Mouse (Mus musculus): ENCODE measurements around the gene Ap1m1. TPM values are rescaled to one million over a fixed set of nuclear protein-coding genes. Genes with fewer than 3 reads are reported as not detected.

Gene Ap1m1
- polyA plus RNA-seq, 1 experiment from 2014 or later, result 120 TPM

- no peaks in the 10 kb centered on the region; the same call in 1 of the 2 replicates for H3K36me3 ChIP-seq (ENCODE audit: control insufficient read depth, insufficient read depth)
Measured at GRCm38 (mm10) chr8:72240951-72241350, 1.1 kb downstream of the Ap1m1 start.

GRCm38 (mm10) chr8:72242226-72242625, 2.4 kb downstream of the Ap1m1 start:
- H3K9me3 ChIP-seq (replicated peaks; ENCODE audit: control insufficient read depth, low read length), result no peaks in the 10 kb centered on the region

More at GRCm38 (mm10) chr8:72240951-72241350, 1.1 kb downstream of the Ap1m1 start:
- no peak overlapping the region for H3K27ac ChIP-seq (ENCODE audit: low read length)
- H3K27me3 ChIP-seq (ENCODE audit: control insufficient read depth, insufficient read depth, low read length), result no peaks in the 10 kb centered on the region
- peaks cover 5% of the 10 kb centered on the region for H3K4me1 ChIP-seq (ENCODE audit: control insufficient read depth, insufficient read depth, low read length)
- H3K4me2 ChIP-seq (ENCODE audit: low read depth, low read length), result peak overlapping the region; percentile 82
- peak overlapping the region; percentile 93 for H3K4me3 ChIP-seq (ENCODE audit: low read length)
- peak overlapping the region; percentile 79 for H3K9ac ChIP-seq (ENCODE audit: low read length)
- WGBS, result 63% methylated on average over 7 of the region's 7 CpGs
- no peak for ATAC-seq (replicated peaks; ENCODE audit: extremely low read depth, insufficient read depth, low FRiP score)
- no peaks in the 10 kb centered on the region for H3K9me3 ChIP-seq (replicated peaks; ENCODE audit: control insufficient read depth, low read length)

GRCm38 (mm10) chr8:72244610-72245009, 4.8 kb downstream of the Ap1m1 start:
- Histone ChIP-seq H3K27ac (ENCODE audit: low read length) (no peak overlapping the region), H3K27me3 (ENCODE audit: control insufficient read depth, insufficient read depth, low read length) (no peaks in the 10 kb centered on the region), H3K4me3 (ENCODE audit: low read length) (no peak overlapping the region), H3K4me1 (ENCODE audit: control insufficient read depth, insufficient read depth, low read length) (peaks cover 5% of the 10 kb centered on the region), H3K36me3 (ENCODE audit: control insufficient read depth, insufficient read depth) (peaks cover 5% of the 10 kb centered on the region; the same call in 1 of the 2 replicates), H3K4me2 (ENCODE audit: low read depth, low read length) (no peak overlapping the region), H3K9ac (ENCODE audit: low read length) (no peak overlapping the region), H3K9me3 (replicated peaks; ENCODE audit: control insufficient read depth, low read length) (no peaks in the 10 kb centered on the region)
- WGBS, result 29% methylated on average over 2 of the region's 2 CpGs
- no peak for ATAC-seq (replicated peaks; ENCODE audit: extremely low read depth, insufficient read depth, low FRiP score)

More at GRCm38 (mm10) chr8:72242226-72242625, 2.4 kb downstream of the Ap1m1 start:
- Histone ChIP-seq H3K36me3 (ENCODE audit: control insufficient read depth, insufficient read depth) (peaks cover 3% of the 10 kb centered on the region; the same call in 1 of the 2 replicates), H3K4me2 (ENCODE audit: low read depth, low read length) (no peak overlapping the region), H3K4me1 (ENCODE audit: control insufficient read depth, insufficient read depth, low read length) (peaks cover 5% of the 10 kb centered on the region), H3K27me3 (ENCODE audit: control insufficient read depth, insufficient read depth, low read length) (no peaks in the 10 kb centered on the region), H3K27ac (ENCODE audit: low read length) (no peak overlapping the region), H3K9ac (ENCODE audit: low read length) (no peak overlapping the region), H3K4me3 (ENCODE audit: low read length) (no peak overlapping the region)
- no peak for ATAC-seq (replicated peaks; ENCODE audit: extremely low read depth, insufficient read depth, low FRiP score)
- WGBS, result 90% methylated on average over 1 of the region's 1 CpGs

GRCm38 (mm10) chr8:72257171-72257901, 17.5 kb downstream of the Ap1m1 start:
- Histone ChIP-seq H3K27ac (ENCODE audit: low read length) (no peak overlapping the region), H3K4me1 (ENCODE audit: control insufficient read depth, insufficient read depth, low read length) (peaks cover 10% of the 10 kb centered on the region), H3K27me3 (ENCODE audit: control insufficient read depth, insufficient read depth, low read length) (no peaks in the 10 kb centered on the region), H3K4me3 (ENCODE audit: low read length) (no peak overlapping the region), H3K36me3 (ENCODE audit: control insufficient read depth, insufficient read depth) (peaks cover 20% of the 10 kb centered on the region), H3K9ac (ENCODE audit: low read length) (no peak overlapping the region), H3K4me2 (ENCODE audit: low read depth, low read length) (no peak overlapping the region), H3K9me3 (replicated peaks; ENCODE audit: control insufficient read depth, low read length) (no peaks in the 10 kb centered on the region)
- no peak for ATAC-seq (replicated peaks; ENCODE audit: extremely low read depth, insufficient read depth, low FRiP score)
- WGBS, result 51% methylated on average over 7 of the region's 7 CpGs

- WGBS, result 93% methylated on average over 1 of the region's 1 CpGs
- H3K27me3 ChIP-seq (ENCODE audit: control insufficient read depth, insufficient read depth, low read length), result no peaks in the 10 kb centered on the region
- no peak overlapping the region for H3K27ac ChIP-seq (ENCODE audit: low read length)
- H3K9ac ChIP-seq (ENCODE audit: low read length), result no peak overlapping the region
- ATAC-seq (replicated peaks; ENCODE audit: extremely low read depth, insufficient read depth, low FRiP score), result no peak
- no peak overlapping the region for H3K4me3 ChIP-seq (ENCODE audit: low read length)
- peaks cover 17% of the 10 kb centered on the region for H3K36me3 ChIP-seq (ENCODE audit: control insufficient read depth, insufficient read depth)
- H3K9me3 ChIP-seq (replicated peaks; ENCODE audit: control insufficient read depth, low read length), result no peaks in the 10 kb centered on the region
- no peak overlapping the region for H3K4me2 ChIP-seq (ENCODE audit: low read depth, low read length)
- H3K4me1 ChIP-seq (ENCODE audit: control insufficient read depth, insufficient read depth, low read length), result peaks cover 10% of the 10 kb centered on the region
Measured at GRCm38 (mm10) chr8:72257902-72258238, 18.1 kb downstream of the Ap1m1 start.

GRCm38 (mm10) chr8:72259862-72260261, 20.0 kb downstream of the Ap1m1 start:
- Histone ChIP-seq H3K36me3 (ENCODE audit: control insufficient read depth, insufficient read depth) (peaks cover 8% of the 10 kb centered on the region; the same call in 1 of the 2 replicates), H3K27ac (ENCODE audit: low read length) (no peak overlapping the region), H3K9me3 (replicated peaks; ENCODE audit: control insufficient read depth, low read length) (no peaks in the 10 kb centered on the region), H3K9ac (ENCODE audit: low read length) (no peak overlapping the region), H3K4me2 (ENCODE audit: low read depth, low read length) (no peak overlapping the region), H3K4me3 (ENCODE audit: low read length) (no peak overlapping the region), H3K27me3 (ENCODE audit: control insufficient read depth, insufficient read depth, low read length) (no peaks in the 10 kb centered on the region), H3K4me1 (ENCODE audit: control insufficient read depth, insufficient read depth, low read length) (peaks cover 10% of the 10 kb centered on the region)
- ATAC-seq (replicated peaks; ENCODE audit: extremely low read depth, insufficient read depth, low FRiP score), result no peak
- WGBS, result 68% methylated on average over 2 of the region's 2 CpGs

GRCm38 (mm10) chr8:72260585-72260984, 20.8 kb downstream of the Ap1m1 start:
- Histone ChIP-seq H3K9ac (ENCODE audit: low read length) (peak overlapping the region; percentile 53), H3K9me3 (replicated peaks; ENCODE audit: control insufficient read depth, low read length) (no peaks in the 10 kb centered on the region), H3K27ac (ENCODE audit: low read length) (peak overlapping the region; percentile 70), H3K4me3 (ENCODE audit: low read length) (no peak overlapping the region), H3K36me3 (ENCODE audit: control insufficient read depth, insufficient read depth) (peaks cover 8% of the 10 kb centered on the region; the same call in 1 of the 2 replicates), H3K27me3 (ENCODE audit: control insufficient read depth, insufficient read depth, low read length) (no peaks in the 10 kb centered on the region), H3K4me2 (ENCODE audit: low read depth, low read length) (no peak overlapping the region), H3K4me1 (ENCODE audit: control insufficient read depth, insufficient read depth, low read length) (peaks cover 10% of the 10 kb centered on the region)
- ATAC-seq (replicated peaks; ENCODE audit: extremely low read depth, insufficient read depth, low FRiP score), result peak; percentile 25; the same call in 1 of the 2 replicates
- 46% methylated on average over 4 of the region's 4 CpGs for WGBS

- Histone ChIP-seq H3K4me2 (ENCODE audit: low read depth, low read length) (no peak overlapping the region), H3K4me1 (ENCODE audit: control insufficient read depth, insufficient read depth, low read length) (peaks cover 10% of the 10 kb centered on the region), H3K9ac (ENCODE audit: low read length) (peak overlapping the region; percentile 53), H3K27me3 (ENCODE audit: control insufficient read depth, insufficient read depth, low read length) (no peaks in the 10 kb centered on the region), H3K27ac (ENCODE audit: low read length) (peak overlapping the region; percentile 70), H3K36me3 (ENCODE audit: control insufficient read depth, insufficient read depth) (peaks cover 5% of the 10 kb centered on the region; the same call in 1 of the 2 replicates), H3K9me3 (replicated peaks; ENCODE audit: control insufficient read depth, low read length) (no peaks in the 10 kb centered on the region), H3K4me3 (ENCODE audit: low read length) (no peak overlapping the region)
- WGBS, result 12% methylated on average over 2 of the region's 2 CpGs
- peak; percentile 28 for ATAC-seq (replicated peaks; ENCODE audit: extremely low read depth, insufficient read depth, low FRiP score)
Measured at GRCm38 (mm10) chr8:72261019-72261418, 21.2 kb downstream of the Ap1m1 start.

GRCm38 (mm10) chr8:72261431-72261830, 21.6 kb downstream of the Ap1m1 start:
- Histone ChIP-seq H3K9me3 (replicated peaks; ENCODE audit: control insufficient read depth, low read length) (no peaks in the 10 kb centered on the region), H3K27ac (ENCODE audit: low read length) (peak overlapping the region; percentile 70; the same call in 1 of the 2 replicates), H3K4me3 (ENCODE audit: low read length) (no peak overlapping the region), H3K27me3 (ENCODE audit: control insufficient read depth, insufficient read depth, low read length) (no peaks in the 10 kb centered on the region), H3K36me3 (ENCODE audit: control insufficient read depth, insufficient read depth) (peaks cover 5% of the 10 kb centered on the region; the same call in 1 of the 2 replicates), H3K4me2 (ENCODE audit: low read depth, low read length) (no peak overlapping the region), H3K9ac (ENCODE audit: low read length) (peak overlapping the region; percentile 42), H3K4me1 (ENCODE audit: control insufficient read depth, insufficient read depth, low read length) (peaks cover 10% of the 10 kb centered on the region)
- no peak for ATAC-seq (replicated peaks; ENCODE audit: extremely low read depth, insufficient read depth, low FRiP score)
